Mouse (Mus musculus): ENCODE measurements around the gene Npas3.

The Npas3 gene

GRCm38 (mm10) chr12:53771394-53771936 lies 523.0 kb downstream of the Npas3 start:
- intact Hi-C loops (cut with DNase I), result no loop called here

- intact Hi-C loops (cut with DNase I), result no loop called here
These were observed 533.5 kb downstream of the Npas3 start for GRCm38 (mm10) chr12:53781850-53782552.

GRCm38 (mm10) chr12:53789501-53789900 lies 541.0 kb downstream of the Npas3 start:
- intact Hi-C loops (cut with DNase I), result no loop called here

GRCm38 (mm10) chr12:53794718-53795400 lies 546.4 kb downstream of the Npas3 start:
- intact Hi-C loops (cut with DNase I), result no loop called here

GRCm38 (mm10) chr12:53801831-53802230 lies 553.4 kb downstream of the Npas3 start:
- intact Hi-C loops (cut with DNase I), result no loop called here

GRCm38 (mm10) chr12:53802381-53802780 lies 553.9 kb downstream of the Npas3 start:
- intact Hi-C loops (cut with DNase I), result no loop called here

GRCm38 (mm10) chr12:53810081-53810480 lies 561.6 kb downstream of the Npas3 start:
- intact Hi-C loops (cut with DNase I), result no loop called here

- intact Hi-C loops (cut with DNase I), result no loop called here
These were observed 565.8 kb downstream of the Npas3 start for GRCm38 (mm10) chr12:53814291-53814690.

- intact Hi-C loops (cut with DNase I), result no loop called here
These were observed 571.5 kb downstream of the Npas3 start for GRCm38 (mm10) chr12:53819982-53820381.

- intact Hi-C loops (cut with DNase I), result no loop called here
These were observed 574.4 kb downstream of the Npas3 start for GRCm38 (mm10) chr12:53822881-53823280.

GRCm38 (mm10) chr12:53825251-53825650 lies 576.8 kb downstream of the Npas3 start:
- intact Hi-C loops (cut with DNase I), result no loop called here

GRCm38 (mm10) chr12:53825898-53826605 lies 577.6 kb downstream of the Npas3 start:
- intact Hi-C loops (cut with DNase I), result no loop called here

- intact Hi-C loops (cut with DNase I), result no loop called here
These were observed 578.3 kb downstream of the Npas3 start for GRCm38 (mm10) chr12:53826812-53827211.

GRCm38 (mm10) chr12:53832590-53832989 lies 584.1 kb downstream of the Npas3 start:
- intact Hi-C loops (cut with DNase I), result no loop called here

- intact Hi-C loops (cut with DNase I), result no loop called here
These were observed 584.9 kb downstream of the Npas3 start for GRCm38 (mm10) chr12:53833348-53833747.

- intact Hi-C loops (cut with DNase I), result no loop called here
These were observed 587.7 kb downstream of the Npas3 start for GRCm38 (mm10) chr12:53836031-53836790.

- intact Hi-C loops (cut with DNase I), result no loop called here
These were observed 588.9 kb downstream of the Npas3 start for GRCm38 (mm10) chr12:53837408-53837807.

- intact Hi-C loops (cut with DNase I), result no loop called here
These were observed 590.1 kb downstream of the Npas3 start for GRCm38 (mm10) chr12:53838541-53838940.

GRCm38 (mm10) chr12:53841928-53842671 lies 593.6 kb downstream of the Npas3 start:
- intact Hi-C loops (cut with DNase I), result no loop called here

- intact Hi-C loops (cut with DNase I), result no loop called here
These were observed 595.1 kb downstream of the Npas3 start for GRCm38 (mm10) chr12:53843626-53844025.

Measured in adrenal gland (tissue).